In the genomic region with DNA sequence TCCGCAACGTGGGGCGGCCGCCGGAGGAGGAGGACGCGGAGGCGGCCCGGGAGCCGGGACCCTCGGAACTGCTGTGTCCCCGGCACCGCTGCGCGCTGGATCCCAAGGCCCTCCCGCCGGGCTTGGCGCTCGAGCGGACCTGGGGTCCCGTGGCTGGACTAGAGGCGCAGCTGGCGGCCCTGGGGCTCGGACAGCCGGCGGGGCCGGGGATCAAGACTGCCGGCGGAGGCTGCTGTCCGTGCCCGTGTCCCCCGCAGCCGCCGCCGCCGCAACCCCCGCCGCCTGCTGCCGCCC, we compare ENCODE assay signal across 8 mouse cellular contexts. TPM values are rescaled to one million over a fixed set of nuclear protein-coding genes. Genes with fewer than 3 reads are reported as not detected.
A peak's percentile ranks its signal among the peaks of the same experiment; 100 is the strongest.
DNase-seq lines count a peak whose midpoint lies in the region; ATAC-seq and TF ChIP-seq lines count a peak whose summit lies in the region.

No protein-coding gene starts in this region.

- H3K4me1 ChIP-seq in kidney, adult 2 months (ENCODE audit: control insufficient read depth, insufficient read depth, low read length): peaks cover 10% of the 10 kb centered on the region
- peaks cover 33% of the 10 kb centered on the region for H3K4me1 ChIP-seq in G1E (ENCODE audit: insufficient read depth, low read depth, low read length)
- peaks cover 29% of the 10 kb centered on the region for H3K4me1 ChIP-seq in embryonic facial prominence, embryonic 13.5 days
- peaks cover 24% of the 10 kb centered on the region for H3K4me1 ChIP-seq in hindbrain, embryonic 16.5 days (ENCODE audit: control insufficient read depth, insufficient read depth, low read depth, low read length)
- peaks cover 29% of the 10 kb centered on the region for H3K4me1 ChIP-seq in lung, embryonic 15.5 days
- H3K4me1 ChIP-seq in stomach, embryonic 15.5 days: peaks cover 23% of the 10 kb centered on the region

- H3K4me2 ChIP-seq in embryonic facial prominence, embryonic 13.5 days: peak overlapping the region; percentile 90
- peak overlapping the region; percentile 97 for H3K4me2 ChIP-seq in hindbrain, embryonic 16.5 days (ENCODE audit: low read length)
- H3K4me2 ChIP-seq in lung, embryonic 15.5 days: peak overlapping the region; percentile 84
- H3K4me2 ChIP-seq in stomach, embryonic 15.5 days: peak overlapping the region; percentile 87

- no peak for TF ChIP-seq POLR2A in kidney, adult 2 months (IDR thresholded peaks at IDR 0.05; ENCODE audit: low read depth, low read length)

- peak overlapping the region; percentile 66 for H3K27ac ChIP-seq in kidney, adult 2 months (ENCODE audit: insufficient read depth, low read depth, low read length)
- peak overlapping the region; percentile 87 for H3K27ac ChIP-seq in embryonic facial prominence, embryonic 13.5 days
- peak overlapping the region; percentile 89 for H3K27ac ChIP-seq in hindbrain, embryonic 16.5 days (ENCODE audit: low read depth, low read length)
- H3K27ac ChIP-seq in lung, embryonic 15.5 days: peak overlapping the region; percentile 82
- H3K27ac ChIP-seq in stomach, embryonic 15.5 days: peak overlapping the region; percentile 85

- no peak for TF ChIP-seq CTCF in kidney, adult 2 months (conservative IDR thresholded peaks at IDR 0.05; ENCODE audit: insufficient read depth, insufficient read length, low read depth, low read length)
- TF ChIP-seq CTCF in G1E (IDR thresholded peaks at IDR 0.05; ENCODE audit: low read depth, low read length): no peak

- no peaks in the 10 kb centered on the region for H3K27me3 ChIP-seq in kidney, adult 2 months (replicated peaks; ENCODE audit: control insufficient read depth, insufficient read depth, low read length)
- no peaks in the 10 kb centered on the region for H3K27me3 ChIP-seq in G1E (ENCODE audit: insufficient read depth, low read length)
- H3K27me3 ChIP-seq in embryonic facial prominence, embryonic 13.5 days: no peaks in the 10 kb centered on the region
- no peaks in the 10 kb centered on the region for H3K27me3 ChIP-seq in hindbrain, embryonic 16.5 days (replicated peaks; ENCODE audit: control insufficient read depth, insufficient read depth, low read length)
- no peaks in the 10 kb centered on the region for H3K27me3 ChIP-seq in lung, embryonic 15.5 days
- H3K27me3 ChIP-seq in stomach, embryonic 15.5 days (replicated peaks): no peaks in the 10 kb centered on the region

- H3K36me3 ChIP-seq in kidney, adult 2 months (ENCODE audit: control insufficient read depth, insufficient read depth, low read length): no peaks in the 10 kb centered on the region
- peaks cover 16% of the 10 kb centered on the region for H3K36me3 ChIP-seq in G1E (replicated peaks)
- 0 out of 2 replicates have a peak, but pooled peaks cover 2% of the 10 kb centered on the region for H3K36me3 ChIP-seq in embryonic facial prominence, embryonic 13.5 days
- H3K36me3 ChIP-seq in hindbrain, embryonic 16.5 days (ENCODE audit: control insufficient read depth, insufficient read depth, low read length): no peaks in the 10 kb centered on the region
- no peaks in the 10 kb centered on the region for H3K36me3 ChIP-seq in lung, embryonic 15.5 days
- no peaks in the 10 kb centered on the region for H3K36me3 ChIP-seq in stomach, embryonic 15.5 days

- peak; percentile 40 for DNase-seq in kidney, adult 2 months
- DNase-seq in kidney, postnatal 14 days: no peak
- no peak for DNase-seq in G1E (ENCODE audit: low spot score)

- WGBS in kidney, adult 2 months: under 1% methylated on average over 38 of the region's 39 CpGs
- 0% methylated on average over 22 of the region's 39 CpGs for WGBS in embryonic facial prominence, embryonic 13.5 days
- 1% methylated on average over 19 of the region's 39 CpGs for WGBS in hindbrain, embryonic 16.5 days
- WGBS in lung, embryonic 15.5 days: under 1% methylated on average over 39 of the region's 39 CpGs
- WGBS in stomach, embryonic 15.5 days: 0% methylated on average over 22 of the region's 39 CpGs

- H3K9me3 ChIP-seq in G1E (replicated peaks): no peaks in the 10 kb centered on the region
- no peaks in the 10 kb centered on the region for H3K9me3 ChIP-seq in embryonic facial prominence, embryonic 13.5 days
- no peaks in the 10 kb centered on the region for H3K9me3 ChIP-seq in hindbrain, embryonic 16.5 days (ENCODE audit: control insufficient read depth, low read length)
- no peaks in the 10 kb centered on the region for H3K9me3 ChIP-seq in lung, embryonic 15.5 days
- H3K9me3 ChIP-seq in stomach, embryonic 15.5 days: no peaks in the 10 kb centered on the region

- peak overlapping the region; percentile 98 for H3K4me3 ChIP-seq in kidney, adult 2 months (ENCODE audit: insufficient read depth, low read depth, low read length)
- H3K4me3 ChIP-seq in G1E (ENCODE audit: low read depth, low read length): peak overlapping the region; percentile 91
- peak overlapping the region; percentile 97 for H3K4me3 ChIP-seq in embryonic facial prominence, embryonic 13.5 days
- H3K4me3 ChIP-seq in hindbrain, embryonic 16.5 days (ENCODE audit: low read length): peak overlapping the region; percentile 89
- H3K4me3 ChIP-seq in lung, embryonic 15.5 days: peak overlapping the region; percentile 85
- peak overlapping the region; percentile 99 for H3K4me3 ChIP-seq in stomach, embryonic 15.5 days (replicated peaks)

- ATAC-seq in G1E (ENCODE audit: extremely low read depth, insufficient number of reproducible peaks, low FRiP score, poor library complexity, severe bottlenecking): no peak
- ATAC-seq in embryonic facial prominence, embryonic 13.5 days (ENCODE audit: insufficient number of reproducible peaks, insufficient read depth, low FRiP score, low TSS enrichment, low read depth): peak; percentile 26; the same call in 1 of the 2 replicates
- no peak; the same call in 1 of the 2 replicates for ATAC-seq in hindbrain, embryonic 16.5 days
- ATAC-seq in lung, embryonic 15.5 days (ENCODE audit: borderline replicate concordance, extremely low read depth, low FRiP score, low TSS enrichment): peak; percentile 50
- no peak for ATAC-seq in stomach, embryonic 15.5 days (ENCODE audit: insufficient read depth, low FRiP score, low read depth)
- no peak for ATAC-seq in frontal cortex, adult (ENCODE audit: low TSS enrichment)

- H3K9ac ChIP-seq in embryonic facial prominence, embryonic 13.5 days: peak overlapping the region; percentile 98
- H3K9ac ChIP-seq in hindbrain, embryonic 16.5 days (ENCODE audit: low read depth, low read length): peak overlapping the region; percentile 86
- H3K9ac ChIP-seq in lung, embryonic 15.5 days: peak overlapping the region; percentile 99
- peak overlapping the region; percentile 99 for H3K9ac ChIP-seq in stomach, embryonic 15.5 days

RNA-seq across cellular contexts. Expression of gene Socs7, which starts 0.2 kb away (rescaled TPM):
- polyA plus RNA-seq in kidney, adult 2 months (2012; rRNA removed): 12.9 and 13.5 TPM in 2 replicates
- 14.9 and 49.0 TPM in 2 replicates for total RNA-seq in G1E (2014; fragmentation: Nextera tagmentation)
- 11.3 and 15.4 TPM in 2 replicates for total RNA-seq in G1E (2017)
- polyA plus RNA-seq in G1E (2012): 5.2 and 6.0 TPM in 2 replicates
- 4.7 and 5.3 TPM in 2 replicates for polyA plus RNA-seq in embryonic facial prominence, embryonic 13.5 days (2015; fragmentation: Nextera tagmentation; extraction: Ambion mirVana)
- 7.3 and 8.1 TPM in 2 replicates for polyA plus RNA-seq in hindbrain, embryonic 16.5 days (2015; fragmentation: Nextera tagmentation; extraction: Ambion mirVana)
- polyA plus RNA-seq in lung, embryonic 15.5 days (2015; fragmentation: Nextera tagmentation; extraction: Ambion mirVana): 3.4 and 3.6 TPM in 2 replicates
- polyA plus RNA-seq in stomach, embryonic 15.5 days (2015; fragmentation: Nextera tagmentation; extraction: Ambion mirVana): 3.4 and 3.8 TPM in 2 replicates

RNA-seq across cellular contexts. Expression of gene Gpr179, which starts 10.7 kb away (rescaled TPM):
- 0.08 TPM in 2 replicates for polyA plus RNA-seq in kidney, adult 2 months (2012; rRNA removed)
- total RNA-seq in G1E (2014; fragmentation: Nextera tagmentation) (not detected in 2 replicates), G1E (2017) (0.06 and 0.11 TPM in 2 replicates)
- polyA plus RNA-seq in G1E (2012): 0.01 and 0.02 TPM in 2 replicates
- 0.15 and 0.21 TPM in 2 replicates for polyA plus RNA-seq in embryonic facial prominence, embryonic 13.5 days (2015; fragmentation: Nextera tagmentation; extraction: Ambion mirVana)
- 0.43 and 0.51 TPM in 2 replicates for polyA plus RNA-seq in hindbrain, embryonic 16.5 days (2015; fragmentation: Nextera tagmentation; extraction: Ambion mirVana)
- polyA plus RNA-seq in lung, embryonic 15.5 days (2015; fragmentation: Nextera tagmentation; extraction: Ambion mirVana): 0.07 and 0.16 TPM in 2 replicates
- polyA plus RNA-seq in stomach, embryonic 15.5 days (2015; fragmentation: Nextera tagmentation; extraction: Ambion mirVana): 0.19 and 0.21 TPM in 2 replicates

RNA-seq across cellular contexts. Expression of gene Mrpl45, which starts 47.1 kb away (rescaled TPM):
- 20.4 and 25.5 TPM in 2 replicates for polyA plus RNA-seq in kidney, adult 2 months (2012; rRNA removed)
- total RNA-seq in G1E (2014; fragmentation: Nextera tagmentation): 77.5 and 85.1 TPM in 2 replicates
- total RNA-seq in G1E (2017): 46.3 and 46.8 TPM in 2 replicates
- 8.3 and 13.1 TPM in 2 replicates for polyA plus RNA-seq in G1E (2012)
- 46.6 and 50.1 TPM in 2 replicates for polyA plus RNA-seq in embryonic facial prominence, embryonic 13.5 days (2015; fragmentation: Nextera tagmentation; extraction: Ambion mirVana)
- 38.2 and 39.5 TPM in 2 replicates for polyA plus RNA-seq in hindbrain, embryonic 16.5 days (2015; fragmentation: Nextera tagmentation; extraction: Ambion mirVana)
- polyA plus RNA-seq in lung, embryonic 15.5 days (2015; fragmentation: Nextera tagmentation; extraction: Ambion mirVana): 44.6 and 47.9 TPM in 2 replicates
- 41.5 and 46.4 TPM in 2 replicates for polyA plus RNA-seq in stomach, embryonic 15.5 days (2015; fragmentation: Nextera tagmentation; extraction: Ambion mirVana)

RNA-seq across cellular contexts. Expression of gene Arhgap23, which starts 52.7 kb away (rescaled TPM):
- polyA plus RNA-seq in kidney, adult 2 months (2012; rRNA removed): 14.9 and 17.1 TPM in 2 replicates
- 8.5 and 17.9 TPM in 2 replicates for total RNA-seq in G1E (2014; fragmentation: Nextera tagmentation)
- 2.4 and 4.4 TPM in 2 replicates for total RNA-seq in G1E (2017)
- polyA plus RNA-seq in G1E (2012): 18.6 and 21.9 TPM in 2 replicates
- polyA plus RNA-seq in embryonic facial prominence, embryonic 13.5 days (2015; fragmentation: Nextera tagmentation; extraction: Ambion mirVana): 7.7 and 8.4 TPM in 2 replicates
- 8.5 and 9.4 TPM in 2 replicates for polyA plus RNA-seq in hindbrain, embryonic 16.5 days (2015; fragmentation: Nextera tagmentation; extraction: Ambion mirVana)
- 7.0 and 7.4 TPM in 2 replicates for polyA plus RNA-seq in lung, embryonic 15.5 days (2015; fragmentation: Nextera tagmentation; extraction: Ambion mirVana)
- polyA plus RNA-seq in stomach, embryonic 15.5 days (2015; fragmentation: Nextera tagmentation; extraction: Ambion mirVana): 6.1 and 6.2 TPM in 2 replicates

Comparison
In these comparisons a context has a peak if more than half of its experiments do, and no peak if none do; other contexts are left out.
1. ATAC-seq: peak in embryonic facial prominence, embryonic 13.5 days (single experiment) and lung, embryonic 15.5 days (single experiment); none in G1E (single experiment), hindbrain, embryonic 16.5 days (single experiment), stomach, embryonic 15.5 days (single experiment) and frontal cortex, adult (single experiment).
2. Peak in every context shown above with its lines, with median percentiles within 50 percentile points of each other: H3K27ac ChIP-seq, H3K4me3 ChIP-seq, H3K4me2 ChIP-seq and H3K9ac ChIP-seq.